Mouse (Mus musculus): ENCODE measurements around the gene Adamts20. TPM values are rescaled to one million over a fixed set of nuclear protein-coding genes. Genes with fewer than 3 reads are reported as not detected.

Adamts20 gene
- polyA plus RNA-seq, 1 experiment from 2014 or later, result 1.3 TPM

DNA sequence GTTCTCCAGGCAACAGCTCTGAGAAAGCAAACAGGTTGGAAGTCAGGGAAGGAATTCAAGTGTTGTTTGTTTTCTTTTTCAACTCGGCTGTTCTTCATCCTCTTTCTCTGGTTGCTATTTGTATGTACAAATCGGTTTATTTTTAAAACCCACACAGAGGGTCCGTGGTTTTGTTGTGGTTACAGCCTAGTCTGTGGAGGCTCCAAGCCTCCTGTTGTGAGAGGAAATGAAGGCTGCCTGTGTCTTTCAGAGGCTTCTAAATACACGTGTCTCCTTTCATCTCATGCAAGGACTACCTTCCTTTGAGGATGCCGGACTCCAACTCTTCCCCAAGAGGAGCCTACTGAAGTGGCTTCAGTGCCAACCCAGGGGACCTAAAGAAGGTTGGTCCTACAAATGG, 234.0 kb downstream of the Adamts20 start:
- H3K4me2 ChIP-seq, result no peak overlapping the region
- 24% methylated on average over 5 of the region's 5 CpGs for WGBS

GRCm38 (mm10) chr15:94227388-94227787, 237.8 kb downstream of the Adamts20 start:
- Histone ChIP-seq H3K4me2 (no peak overlapping the region), H3K27me3 (replicated peaks) (no peaks in the 10 kb centered on the region; the same call in 1 of the 2 replicates), H3K4me1 (replicated peaks) (peaks cover 25% of the 10 kb centered on the region), H3K4me3 (no peak overlapping the region), H3K9me3 (replicated peaks) (no peaks in the 10 kb centered on the region), H3K36me3 (no peaks in the 10 kb centered on the region), H3K9ac (no peak overlapping the region), H3K27ac (ENCODE audit: poor library complexity, severe bottlenecking) (no peak overlapping the region)
- 83% methylated on average over 1 of the region's 1 CpGs for WGBS
- ATAC-seq (ENCODE audit: insufficient number of reproducible peaks, low FRiP score), result no peak

More for the DNA sequence above, 234.0 kb downstream of the Adamts20 start:
- no peak overlapping the region for H3K4me3 ChIP-seq
- H3K27ac ChIP-seq (ENCODE audit: poor library complexity, severe bottlenecking), result no peak overlapping the region
- H3K27me3 ChIP-seq (replicated peaks), result no peaks in the 10 kb centered on the region; the same call in 1 of the 2 replicates
- no peak overlapping the region for H3K9ac ChIP-seq
- H3K36me3 ChIP-seq, result no peaks in the 10 kb centered on the region
- no peaks in the 10 kb centered on the region for H3K9me3 ChIP-seq (replicated peaks)
- ATAC-seq (ENCODE audit: insufficient number of reproducible peaks, low FRiP score), result no peak
- peaks cover 13% of the 10 kb centered on the region for H3K4me1 ChIP-seq (replicated peaks)

DNA sequence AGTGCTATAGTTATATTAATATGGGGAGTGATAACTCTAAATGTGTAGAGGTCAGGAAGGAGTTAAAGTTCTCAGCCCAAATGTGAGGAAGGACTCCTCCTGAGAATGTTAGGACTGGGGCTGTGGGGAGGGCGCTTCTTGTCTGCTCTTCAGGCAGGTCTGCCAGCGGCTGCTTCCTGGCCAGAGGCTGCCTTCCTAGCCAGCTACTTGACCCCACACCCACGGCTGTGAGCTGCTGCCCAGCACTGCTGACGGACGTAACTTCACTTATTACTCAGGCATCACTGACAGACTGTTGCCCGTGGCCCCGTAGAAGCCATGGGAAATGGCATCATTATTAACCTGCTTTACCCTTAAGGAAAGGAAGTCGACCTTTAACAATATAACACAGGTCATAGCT, 242.1 kb downstream of the Adamts20 start:
- H3K9me3 ChIP-seq (replicated peaks), result no peaks in the 10 kb centered on the region
- ATAC-seq (ENCODE audit: insufficient number of reproducible peaks, low FRiP score), result no peak
- no peak overlapping the region for H3K4me3 ChIP-seq
- no peaks in the 10 kb centered on the region for H3K27me3 ChIP-seq (replicated peaks)
- H3K9ac ChIP-seq, result no peak overlapping the region
- H3K27ac ChIP-seq (ENCODE audit: poor library complexity, severe bottlenecking), result peak overlapping the region; percentile 5; the same call in 1 of the 2 replicates
- no peak overlapping the region; the same call in 1 of the 2 replicates for H3K4me2 ChIP-seq
- H3K4me1 ChIP-seq (replicated peaks), result peaks cover 36% of the 10 kb centered on the region
- WGBS, result 13% methylated on average over 8 of the region's 8 CpGs
- H3K36me3 ChIP-seq, result no peaks in the 10 kb centered on the region

DNA sequence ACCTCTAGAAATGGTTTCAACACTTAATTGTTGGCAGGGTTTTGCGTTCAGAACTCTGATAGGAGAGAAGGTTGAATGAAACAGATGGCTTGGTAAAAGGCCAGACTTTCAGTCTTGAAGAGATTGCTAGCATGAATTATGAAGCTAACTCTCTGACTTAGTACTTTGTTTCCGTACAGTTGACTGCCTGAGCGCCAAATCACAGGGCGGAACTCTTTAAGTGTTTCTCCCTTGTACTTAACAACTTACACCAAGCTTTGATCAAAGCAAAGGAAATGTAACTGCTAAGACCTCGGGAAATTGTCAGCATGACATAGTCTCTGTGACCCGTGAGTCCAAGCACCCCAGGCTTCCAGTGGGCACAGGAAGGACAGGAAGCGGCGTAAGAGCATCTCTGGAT, 244.5 kb downstream of the Adamts20 start:
- ATAC-seq (ENCODE audit: insufficient number of reproducible peaks, low FRiP score), result no peak
- H3K4me2 ChIP-seq, result no peak overlapping the region
- WGBS, result 41% methylated on average over 8 of the region's 8 CpGs
- no peaks in the 10 kb centered on the region for H3K36me3 ChIP-seq
- H3K9ac ChIP-seq, result no peak overlapping the region
- H3K27me3 ChIP-seq (replicated peaks), result no peaks in the 10 kb centered on the region
- peaks cover 39% of the 10 kb centered on the region for H3K4me1 ChIP-seq (replicated peaks)
- H3K9me3 ChIP-seq (replicated peaks), result no peaks in the 10 kb centered on the region
- H3K27ac ChIP-seq (ENCODE audit: poor library complexity, severe bottlenecking), result peak overlapping the region; percentile 60; the same call in 1 of the 2 replicates
- no peak overlapping the region for H3K4me3 ChIP-seq

Other genes with a start within 250 kb of the Adamts20 start
- gene Pus7l, start 78.1 kb upstream of the Adamts20 start, polyA plus RNA-seq (2016; fragmentation: Nextera tagmentation; extraction: Ambion mirVana), result 5.8 and 6.4 TPM in 2 replicates
- 3.8 and 4.7 TPM in 2 replicates for gene Irak4, start 78.2 kb upstream of the Adamts20 start, polyA plus RNA-seq (2016; fragmentation: Nextera tagmentation; extraction: Ambion mirVana)
- gene Twf1, start 124.5 kb upstream of the Adamts20 start, polyA plus RNA-seq (2016; fragmentation: Nextera tagmentation; extraction: Ambion mirVana), result 48.0 and 48.7 TPM in 2 replicates
- 1.1 and 1.7 TPM in 2 replicates for gene Tmem117, start 163.8 kb upstream of the Adamts20 start, polyA plus RNA-seq (2016; fragmentation: Nextera tagmentation; extraction: Ambion mirVana)